Mouse (Mus musculus): ENCODE results near the gene Phgdh. TPM values are rescaled to one million over a fixed set of nuclear protein-coding genes. Genes with fewer than 3 reads are reported as not detected.
"Not testable (repeated sequence)": the region's sequence is repeated elsewhere in the genome, so short reads cannot be mapped to it uniquely, and the experiment has no call there.

Phgdh gene
- total RNA-seq (2021): 10 to 100 TPM; 52.5 to 52.7 TPM
- long read RNA-seq, experiment 1, transcript Phgdh-201 (12 exons, 1,893 nt): major isoform, 50 of 51 reads
- long read RNA-seq, experiment 1, partial matches to known transcripts: 1 of 51 reads
- long read RNA-seq, experiment 1, other reads (novel, unspliced or antisense): 0 of 51 reads
- long read RNA-seq, experiment 2, transcript Phgdh-201 (12 exons, 1,893 nt): major isoform, 49 of 53 reads
- long read RNA-seq, experiment 2, partial matches to known transcripts: 1 of 53 reads
- long read RNA-seq, experiment 2, other reads (novel, unspliced or antisense): 3 of 53 reads

- intact Hi-C loops (cut with DNase I): not testable (repeated sequence)
- Histone ChIP-seq H3K4me3 (peak within 1 kb of the TSS; percentile 58), H3K27ac (peak within 1 kb of the TSS; percentile 55; the same call in 1 of the 2 replicates)
- peak; percentile 25 to 50 for DNase-seq (ENCODE audit: extremely low spot score in 1 of 2, low spot score in 2 of 2)
Measured at GRCm38 (mm10) chr3:98339706-98340109, at the start of gene Phgdh. Phgdh (minus strand) TSS chr3:98339990.

GRCm38 (mm10) chr3:98389305-98389704 lies 49.5 kb upstream of the Phgdh start:
- no peak overlapping the region for H3K4me3 ChIP-seq
- intact Hi-C loops (cut with DNase I): no loop called here
- no peak for DNase-seq (ENCODE audit: extremely low spot score in 1 of 2, low spot score in 2 of 2)
- H3K27ac ChIP-seq: no peak overlapping the region
- TF ChIP-seq CTCF (IDR thresholded peaks at IDR 0.05): no peak

DNA sequence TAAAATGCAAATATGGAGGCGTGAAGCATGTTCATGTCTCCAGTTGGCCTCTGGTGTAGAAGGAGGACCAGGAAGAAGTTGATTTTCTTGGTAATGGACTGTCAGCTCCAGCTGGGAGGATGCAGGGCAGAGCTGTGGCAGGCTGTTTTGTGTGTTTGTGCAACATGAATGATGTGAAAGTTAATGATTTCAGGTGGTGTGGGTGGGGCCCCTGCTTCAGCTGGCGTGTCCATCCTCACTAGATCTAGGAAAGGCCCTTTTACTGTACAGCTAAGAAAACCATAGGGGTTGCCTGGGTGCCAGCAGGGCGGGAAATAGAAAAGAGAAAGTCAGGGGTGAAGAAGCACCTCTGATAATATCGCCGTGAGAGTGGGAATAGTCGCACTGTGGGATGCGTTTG lies 48.0 kb upstream of the Phgdh start:
- no peak overlapping the region for H3K4me3 ChIP-seq
- no peak for DNase-seq (ENCODE audit: extremely low spot score in 1 of 2, low spot score in 2 of 2)
- no peak overlapping the region for H3K27ac ChIP-seq
- no peak for TF ChIP-seq CTCF (IDR thresholded peaks at IDR 0.05)
- intact Hi-C loops (cut with DNase I): no loop called here

DNA sequence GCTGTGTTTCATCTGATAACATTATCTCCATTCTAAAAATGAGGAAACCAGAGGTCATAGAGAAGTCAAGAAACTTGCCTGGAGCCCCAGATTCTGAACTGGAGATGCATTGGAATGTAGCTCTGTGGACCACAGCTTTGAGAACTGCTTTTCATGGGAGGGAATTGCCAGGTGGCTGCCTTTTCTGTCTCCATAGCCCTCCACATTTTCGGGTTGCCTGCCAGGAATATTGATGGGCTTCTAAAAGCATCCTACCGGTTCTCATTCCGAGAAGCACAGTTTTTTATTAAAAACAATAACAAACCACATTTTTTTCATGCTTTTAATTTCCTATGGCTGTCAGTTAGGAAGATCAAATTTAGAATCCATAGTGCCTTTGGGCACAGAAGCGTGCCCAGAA lies 47.3 kb upstream of the Phgdh start:
- Histone ChIP-seq H3K27ac (no peak overlapping the region), H3K4me3 (no peak overlapping the region)
- intact Hi-C loops (cut with DNase I): no loop called here
- TF ChIP-seq CTCF (IDR thresholded peaks at IDR 0.05): no peak
- no peak for DNase-seq (ENCODE audit: extremely low spot score in 1 of 2, low spot score in 2 of 2)

DNA sequence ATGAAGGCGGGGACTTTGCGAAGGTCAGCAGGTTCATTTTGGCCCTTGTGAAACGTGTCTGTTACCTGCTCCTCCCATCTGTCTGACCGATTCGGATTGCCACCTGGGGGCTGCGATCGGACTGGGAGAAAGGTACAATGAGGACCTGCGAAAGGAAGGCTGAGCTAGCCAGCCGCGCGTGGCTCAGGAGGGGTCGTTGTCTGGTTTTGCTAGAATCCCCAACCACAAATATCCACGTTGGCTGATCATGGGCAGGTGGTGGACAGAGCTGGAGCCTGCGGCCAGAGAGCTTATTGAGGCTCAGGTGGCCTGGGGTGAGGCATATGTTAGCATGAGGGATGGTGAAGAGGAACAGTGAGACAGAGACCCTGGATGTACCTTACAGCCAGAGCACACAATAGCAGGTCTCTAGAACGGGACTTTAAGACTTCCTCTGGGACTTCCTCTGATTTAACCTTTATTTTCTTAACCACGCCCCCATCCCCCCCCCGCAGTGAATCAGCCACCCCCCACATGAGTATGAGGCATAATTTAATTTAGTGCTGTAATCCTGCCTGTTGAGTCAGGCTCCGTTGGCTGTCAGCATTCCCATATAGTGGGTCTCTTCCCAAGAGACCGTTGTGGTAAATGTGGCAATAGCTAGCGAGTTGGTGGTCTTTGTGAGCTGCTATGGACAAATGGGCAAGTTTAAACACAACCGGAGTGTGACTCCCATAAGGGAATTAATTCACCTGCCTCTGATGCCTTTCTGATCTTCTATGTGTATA lies 43.4 kb upstream of the Phgdh start:
- peak; percentile 17 to 29 for DNase-seq (ENCODE audit: extremely low spot score in 1 of 2, low spot score in 2 of 2)
- intact Hi-C loops (cut with DNase I): loop anchor here (5.0 kb wide), 1 partner anchor 44 kb away; no protein-coding TSS in a partner anchor

GRCm38 (mm10) chr3:98382246-98382939 lies 42.6 kb upstream of the Phgdh start, which contains the start of gene Zfp697:
Zfp697 (plus strand) TSS chr3:98382461.
- peak within 1 kb of the TSS; percentile 94 for H3K4me3 ChIP-seq
- TF ChIP-seq CTCF (IDR thresholded peaks at IDR 0.05): peak; percentile 5
- intact Hi-C loops (cut with DNase I): loop anchor here (5.0 kb wide), 1 partner anchor 45 kb away; no protein-coding TSS in a partner anchor
- DNase-seq (ENCODE audit: extremely low spot score in 1 of 2, low spot score in 2 of 2): peak; percentile 80 to 85
- H3K27ac ChIP-seq: peak within 1 kb of the TSS; percentile 93

More for the DNA sequence above, 43.4 kb upstream of the Phgdh start:
- no peak for TF ChIP-seq CTCF (IDR thresholded peaks at IDR 0.05)
- H3K4me3 ChIP-seq: peak overlapping the region; percentile 94
- peak overlapping the region; percentile 93 for H3K27ac ChIP-seq

DNA sequence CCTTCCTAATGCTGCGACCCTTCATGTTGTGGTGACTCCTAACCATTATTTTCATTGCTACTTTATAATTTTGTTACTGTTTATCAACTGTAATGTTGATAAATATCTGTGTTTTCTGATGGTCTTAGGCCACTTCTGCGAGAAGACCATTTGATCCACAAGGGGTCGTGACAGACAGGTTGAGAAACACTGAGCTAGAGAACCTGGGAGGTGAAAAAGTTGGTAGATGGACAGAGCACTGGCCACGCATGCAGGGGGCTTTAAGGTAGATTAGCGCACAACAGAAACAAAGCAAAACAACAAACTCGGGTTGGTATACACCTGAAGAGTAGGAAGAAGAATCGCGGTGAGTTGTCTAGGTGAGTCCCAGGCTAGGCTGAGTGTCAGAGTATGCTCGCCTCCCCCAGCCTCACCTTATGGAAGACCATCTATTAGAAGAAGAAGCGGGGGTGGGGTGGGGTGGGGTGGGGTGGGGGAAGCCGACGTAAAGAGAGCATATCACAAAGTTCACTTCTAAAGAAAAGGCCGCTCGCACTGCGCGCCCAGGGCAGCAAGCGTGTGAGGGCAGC lies 42.0 kb upstream of the Phgdh start:
- TF ChIP-seq CTCF (IDR thresholded peaks at IDR 0.05): peak; percentile 23
- intact Hi-C loops (cut with DNase I): loop anchor here (5.0 kb wide), 1 partner anchor 46 kb away; no protein-coding TSS in a partner anchor
- H3K4me3 ChIP-seq: peak overlapping the region; percentile 94
- peak overlapping the region; percentile 93 for H3K27ac ChIP-seq
- no peak for DNase-seq (ENCODE audit: extremely low spot score in 1 of 2, low spot score in 2 of 2)

- Histone ChIP-seq H3K4me3 (no peak overlapping the region), H3K27ac (no peak overlapping the region)
- TF ChIP-seq CTCF (IDR thresholded peaks at IDR 0.05): no peak
- no peak for DNase-seq (ENCODE audit: extremely low spot score in 1 of 2, low spot score in 2 of 2)
- intact Hi-C loops (cut with DNase I): no loop called here
Measured at GRCm38 (mm10) chr3:98379236-98379635, 39.4 kb upstream of the Phgdh start.

GRCm38 (mm10) chr3:98378267-98378666 lies 38.5 kb upstream of the Phgdh start:
- TF ChIP-seq CTCF (IDR thresholded peaks at IDR 0.05): no peak
- Histone ChIP-seq H3K27ac (no peak overlapping the region), H3K4me3 (no peak overlapping the region)
- DNase-seq (ENCODE audit: extremely low spot score in 1 of 2, low spot score in 2 of 2): no peak
- intact Hi-C loops (cut with DNase I): no loop called here

GRCm38 (mm10) chr3:98374980-98375379 lies 35.2 kb upstream of the Phgdh start:
- Histone ChIP-seq H3K4me3 (no peak overlapping the region), H3K27ac (no peak overlapping the region)
- no peak for TF ChIP-seq CTCF (IDR thresholded peaks at IDR 0.05)
- intact Hi-C loops (cut with DNase I): no loop called here
- DNase-seq (ENCODE audit: extremely low spot score in 1 of 2, low spot score in 2 of 2): no peak

DNA sequence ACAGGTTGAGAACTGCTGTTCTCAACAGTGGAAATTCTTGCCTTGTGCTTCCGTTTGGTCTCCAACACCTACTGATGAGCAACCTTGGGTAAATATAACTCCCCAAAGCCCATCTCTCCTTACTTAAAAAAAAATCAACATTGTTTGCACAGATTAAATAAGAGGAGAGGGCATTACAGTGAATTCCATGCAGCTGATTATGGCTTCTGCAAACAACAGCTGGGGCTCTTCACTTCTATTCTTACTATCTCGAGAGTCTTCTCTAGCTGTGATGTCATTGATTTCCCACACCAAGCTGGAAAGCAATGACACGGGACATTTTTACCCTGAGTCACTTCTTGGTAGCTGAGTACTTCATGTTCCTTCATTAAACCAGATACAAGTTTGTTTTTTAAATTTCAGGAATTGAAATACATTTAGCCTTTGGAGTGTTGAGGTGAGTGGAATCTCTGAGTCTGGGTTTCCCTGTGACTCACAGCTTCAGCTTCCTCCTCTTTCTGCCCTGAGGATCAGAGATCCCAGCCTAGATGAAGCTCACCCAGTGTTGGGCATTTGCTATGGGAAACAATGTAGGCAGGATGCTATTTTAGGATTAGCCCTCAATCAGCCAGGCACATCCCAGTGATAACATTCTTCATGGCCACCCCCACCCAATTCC lies 34.4 kb upstream of the Phgdh start:
- TF ChIP-seq CTCF (IDR thresholded peaks at IDR 0.05): no peak
- intact Hi-C loops (cut with DNase I): no loop called here

More for the DNA sequence above, 34.4 kb upstream of the Phgdh start:
- no peak for DNase-seq (ENCODE audit: extremely low spot score in 1 of 2, low spot score in 2 of 2)
- Histone ChIP-seq H3K4me3 (no peak overlapping the region), H3K27ac (no peak overlapping the region)

Measured in left cerebral cortex, adult 2 months (tissue).